Mouse (Mus musculus) olfactory bulb, adult 2 months (tissue): Measurements from ENCODE around the gene Adcy6.

ENCODE experiments used
- CTCF ChIP-seq: fragments of 200-500 bp; IDR thresholded peaks from 2 replicates; pipeline ENCODE4 v1.5.1; 2012; ENCODE audit warnings: low read depth, mild to moderate bottlenecking, low read length, moderate library complexity; ENCODE audit not compliant: insufficient read depth
- POLR2A ChIP-seq: fragments of 200-500 bp; IDR thresholded peaks from 2 replicates; pipeline ENCODE4 v1.6.1; 2012; ENCODE audit warnings: mild to moderate bottlenecking, low read depth, low read length, moderate library complexity; ENCODE audit not compliant: insufficient read depth

GRCm38 (mm10) chr15:98568256-98569033 lies 41.4 kb downstream of the Adcy6 start:
- TF ChIP-seq POLR2A (no peak), CTCF (no peak)
